Mouse (Mus musculus) kidney, postnatal 0 days (tissue): Measurements from ENCODE around the gene Irf2bp1. TPM values are rescaled to one million over a fixed set of nuclear protein-coding genes. Genes with fewer than 3 reads are reported as not detected.

Source experiments
- ATAC-seq: fragments of 200-750 bp; cut with Nextera tagmentation; replicated peaks from 2 replicates; pipeline ENCODE4 v1.8.0; 2017; ENCODE audit warnings: low read depth, moderate number of reproducible peaks, moderate TSS enrichment, moderate library complexity; ENCODE audit not compliant: low FRiP score
- DNase-seq: peaks from one replicate; pipeline ENCODE4 v3.0.0-alpha.2; 2016; ENCODE audit warnings: low spot score
- H3K27ac ChIP-seq: fragments of 300-500 bp; sonication (generic); 2 replicates; pipeline ENCODE4 v1.5.1; 2014; ENCODE audit warnings: mild to moderate bottlenecking
- H3K27me3 ChIP-seq: fragments of 300-500 bp; sonication (generic); 2 replicates; pipeline ENCODE4 v1.6.1; 2014; ENCODE audit warnings: low read length, mixed read lengths; ENCODE audit not compliant: insufficient read depth
- H3K36me3 ChIP-seq: fragments of 300-500 bp; sonication (generic); 2 replicates; pipeline ENCODE4 v1.6.1; 2014; ENCODE audit warnings: low read length, mixed read lengths; ENCODE audit not compliant: insufficient read depth
- H3K4me1 ChIP-seq: fragments of 300-500 bp; sonication (generic); replicated peaks from 2 replicates; pipeline ENCODE4 v1.6.1; 2014; ENCODE audit warnings: antibody characterized with exemption, low read length, mixed read lengths; ENCODE audit not compliant: insufficient read depth
- H3K4me2 ChIP-seq: fragments of 300-500 bp; sonication (generic); 2 replicates; pipeline ENCODE4 v1.6.1; 2014; ENCODE audit warnings: mild to moderate bottlenecking, low read length, moderate library complexity, mixed read lengths
- H3K4me3 ChIP-seq: fragments of 300-500 bp; sonication (generic); replicated peaks from 2 replicates; pipeline ENCODE4 v1.5.1; 2014; ENCODE audit warnings: low read depth, low read length
- H3K9ac ChIP-seq: fragments of 300-500 bp; sonication (generic); 2 replicates; pipeline ENCODE4 v1.6.1; 2014; ENCODE audit warnings: low read depth, low read length
- H3K9me3 ChIP-seq: fragments of 300-500 bp; sonication (generic); replicated peaks from 2 replicates; pipeline ENCODE4 v1.6.1; 2016; ENCODE audit warnings: low read length, inconsistent platforms, mixed read lengths
- CTCF ChIP-seq: IDR thresholded peaks from 2 replicates; pipeline ENCODE4 v1.5.1; 2016; ENCODE audit warnings: antibody characterized with exemption, low read depth, mild to moderate bottlenecking, moderate library complexity
- WGBS: fragments of 180-500 bp; shearing (Covaris S2); extraction: QIAGEN DNeasy Blood & Tissue Kit; methylation state at CpG from one replicate; pipeline ENCODE4 v1.1.7; 2014; 5-methylcytosine and 5-hydroxymethylcytosine counted together
- polyA plus RNA-seq: library from polyadenylated mRNA; unstranded; fragments of >200 nt; fragmentation: Nextera tagmentation; extraction: Ambion mirVana; gene quantifications from 2 replicates; pipeline ENCODE4 v1.2.1, GENCODE M21; 2015

Gene Irf2bp1
- polyA plus RNA-seq, 1 experiment from 2014 or later = 17.3 TPM

- DNase-seq (no peak), ATAC-seq (no peak)
- 88% methylated on average over 8 of the region's 8 CpGs for WGBS
- Histone ChIP-seq H3K9ac (no peak overlapping the region), H3K36me3 (peaks cover 58% of the 10 kb centered on the region), H3K27ac (no peak overlapping the region), H3K4me2 (no peak overlapping the region), H3K9me3 (no peaks in the 10 kb centered on the region), H3K27me3 (no peaks in the 10 kb centered on the region), H3K4me1 (no peaks in the 10 kb centered on the region), H3K4me3 (no peak overlapping the region)
- TF ChIP-seq CTCF = no peak
Measured at GRCm38 (mm10) chr7:19050172-19050571, 46.3 kb downstream of the Irf2bp1 start.

GRCm38 (mm10) chr7:19051161-19051560, 47.3 kb downstream of the Irf2bp1 start:
- Histone ChIP-seq H3K4me2 (no peak overlapping the region), H3K9ac (no peak overlapping the region), H3K27me3 (no peaks in the 10 kb centered on the region), H3K27ac (no peak overlapping the region), H3K4me1 (no peaks in the 10 kb centered on the region), H3K9me3 (no peaks in the 10 kb centered on the region), H3K4me3 (no peak overlapping the region), H3K36me3 (peaks cover 49% of the 10 kb centered on the region)
- no peak for DNase-seq
- WGBS = 63% methylated on average over 4 of the region's 4 CpGs
- TF ChIP-seq CTCF = no peak
- no peak for ATAC-seq

GRCm38 (mm10) chr7:19052345-19053135, 48.7 kb downstream of the Irf2bp1 start:
- Histone ChIP-seq H3K36me3 (peaks cover 35% of the 10 kb centered on the region), H3K27me3 (no peaks in the 10 kb centered on the region), H3K4me1 (no peaks in the 10 kb centered on the region), H3K4me3 (no peak overlapping the region), H3K27ac (no peak overlapping the region), H3K4me2 (no peak overlapping the region), H3K9ac (no peak overlapping the region), H3K9me3 (no peaks in the 10 kb centered on the region)
- 88% methylated on average over 15 of the region's 15 CpGs for WGBS
- ATAC-seq (no peak), DNase-seq (no peak)
- no peak for TF ChIP-seq CTCF

GRCm38 (mm10) chr7:19053136-19053532, 49.3 kb downstream of the Irf2bp1 start:
- peaks cover 33% of the 10 kb centered on the region for H3K36me3 ChIP-seq
- DNase-seq = no peak
- no peak for TF ChIP-seq CTCF
- no peaks in the 10 kb centered on the region for H3K27me3 ChIP-seq
- H3K4me1 ChIP-seq = no peaks in the 10 kb centered on the region
- no peaks in the 10 kb centered on the region for H3K9me3 ChIP-seq
- no peak overlapping the region for H3K4me2 ChIP-seq
- no peak overlapping the region for H3K4me3 ChIP-seq
- WGBS = 92% methylated on average over 7 of the region's 7 CpGs
- no peak for ATAC-seq
- H3K9ac ChIP-seq = no peak overlapping the region
- no peak overlapping the region for H3K27ac ChIP-seq

- no peak within 1 kb of the TSS for H3K27ac ChIP-seq
- no peaks in the 10 kb centered on the region for H3K4me1 ChIP-seq
- H3K36me3 ChIP-seq = peaks cover 24% of the 10 kb centered on the region
- no peaks in the 10 kb centered on the region for H3K27me3 ChIP-seq
- peak; percentile 75 for TF ChIP-seq CTCF
- no peak within 1 kb of the TSS for H3K9ac ChIP-seq
- peak within 1 kb of the TSS; percentile 16; the same call in 1 of the 2 replicates for H3K4me2 ChIP-seq
- WGBS = 29% methylated on average over 32 of the region's 33 CpGs
- H3K4me3 ChIP-seq = no peak within 1 kb of the TSS
- ATAC-seq (peak; percentile 41), DNase-seq (peak; percentile 76)
- H3K9me3 ChIP-seq = no peaks in the 10 kb centered on the region
Measured at GRCm38 (mm10) chr7:19054047-19054776, 50.4 kb downstream of the Irf2bp1 start, which contains the start of gene Rsph6a. Gene Rsph6a (plus strand): TSS chr7:19054690.

GRCm38 (mm10) chr7:19054777-19055076, 50.9 kb downstream of the Irf2bp1 start:
- no peak for DNase-seq
- Histone ChIP-seq H3K4me3 (no peak overlapping the region), H3K4me2 (no peak overlapping the region), H3K4me1 (no peaks in the 10 kb centered on the region), H3K9ac (no peak overlapping the region), H3K36me3 (peaks cover 19% of the 10 kb centered on the region), H3K9me3 (no peaks in the 10 kb centered on the region), H3K27me3 (no peaks in the 10 kb centered on the region), H3K27ac (no peak overlapping the region)
- TF ChIP-seq CTCF = no peak
- 70% methylated on average over 9 of the region's 9 CpGs for WGBS
- ATAC-seq = peak; percentile 22; the same call in 1 of the 2 replicates
